Mouse (Mus musculus): ENCODE measurements at regions not wholly inside any gene's neighbourhood (a gene's known extent, or its start where the extent isn't known, plus 50 kb on each side); places are given as distances from the start of the nearest gene placed in this dataset.
A peak's percentile ranks its signal among the peaks of the same experiment; 100 is the strongest.
"Not testable (repeated sequence)": the region's sequence is repeated elsewhere in the genome, so short reads cannot be mapped to it uniquely, and the experiment has no call there.

DNA sequence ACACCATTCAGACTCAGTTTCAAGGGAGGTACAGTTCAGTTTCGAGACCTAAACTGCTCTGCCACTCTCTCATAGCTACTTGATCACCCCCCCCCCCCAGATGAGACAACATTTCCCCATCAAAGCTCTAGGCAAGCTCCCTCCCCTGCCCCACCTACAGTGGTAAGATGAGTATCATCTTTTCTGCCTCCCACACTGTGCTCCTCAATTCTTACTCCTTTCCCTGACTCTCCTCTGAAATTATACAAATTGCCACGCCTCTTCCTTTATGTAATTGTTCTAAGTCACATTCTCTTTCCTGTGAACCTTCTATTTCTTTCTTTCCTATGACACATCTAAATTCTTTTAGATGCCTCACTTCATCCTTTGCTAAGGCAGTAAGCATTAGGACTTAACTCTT, 321.6 kb downstream of the Htr1b start:
- H3K4me3 ChIP-seq (ENCODE audit: low read length) = no peak overlapping the region
- no peaks in the 10 kb centered on the region for H3K36me3 ChIP-seq (ENCODE audit: control insufficient read depth, insufficient read depth, low read length)
- H3K27me3 ChIP-seq (ENCODE audit: control insufficient read depth, insufficient read depth, low read depth, low read length) = no peaks in the 10 kb centered on the region
- H3K9me3 ChIP-seq (ENCODE audit: control insufficient read depth, low read length) = no peaks in the 10 kb centered on the region
- H3K27ac ChIP-seq (ENCODE audit: low read length) = no peak overlapping the region
- 78% methylated on average over 2 of the region's 2 CpGs for WGBS
- no peak for ATAC-seq (ENCODE audit: low read depth)
- no peaks in the 10 kb centered on the region for H3K4me1 ChIP-seq (replicated peaks; ENCODE audit: control insufficient read depth, insufficient read depth, low read length)
- H3K4me2 ChIP-seq (ENCODE audit: low read depth, low read length) = no peak overlapping the region
- H3K9ac ChIP-seq (ENCODE audit: low read length) = no peak overlapping the region

DNA sequence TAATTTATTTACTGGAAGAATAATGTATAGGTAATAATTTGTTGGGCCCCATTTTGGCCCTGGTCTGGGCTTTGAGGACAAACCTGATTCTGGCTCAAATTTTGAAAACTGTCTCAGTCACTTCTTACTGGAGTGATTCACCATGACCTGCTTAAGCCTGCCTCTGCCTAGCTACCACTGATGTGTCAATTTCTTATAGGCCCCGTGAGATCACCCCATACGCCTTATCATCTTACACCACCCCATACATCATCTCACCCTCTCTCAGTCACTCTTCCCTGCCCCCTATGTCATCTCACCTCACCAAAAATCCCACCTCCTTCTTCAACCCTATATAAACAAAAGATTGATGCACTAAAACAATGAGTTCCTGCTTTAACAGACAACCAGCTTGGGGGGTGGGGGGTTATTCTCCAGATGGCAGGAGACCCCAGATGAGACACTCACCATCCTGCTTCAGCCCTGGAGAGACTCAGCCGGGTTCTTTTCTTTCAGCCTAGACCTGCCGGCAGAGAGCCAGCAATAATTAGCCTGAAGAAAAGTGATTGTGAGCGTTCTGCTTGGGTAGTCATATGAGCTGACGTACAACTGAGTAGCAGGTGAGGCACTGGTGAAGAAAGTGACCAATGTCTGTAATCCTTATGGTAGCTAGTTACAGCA, 325.0 kb downstream of the Htr1b start:
- no peak overlapping the region for H3K9ac ChIP-seq (ENCODE audit: low read length)
- H3K4me1 ChIP-seq (replicated peaks; ENCODE audit: control insufficient read depth, insufficient read depth, low read length) = no peaks in the 10 kb centered on the region
- H3K4me3 ChIP-seq (ENCODE audit: low read length) = no peak overlapping the region
- H3K27ac ChIP-seq (ENCODE audit: low read length) = no peak overlapping the region
- H3K9me3 ChIP-seq (ENCODE audit: control insufficient read depth, low read length) = no peaks in the 10 kb centered on the region
- no peaks in the 10 kb centered on the region for H3K27me3 ChIP-seq (ENCODE audit: control insufficient read depth, insufficient read depth, low read depth, low read length)
- WGBS = 67% methylated on average over 6 of the region's 6 CpGs
- no peaks in the 10 kb centered on the region for H3K36me3 ChIP-seq (ENCODE audit: control insufficient read depth, insufficient read depth, low read length)
- no peak for ATAC-seq (ENCODE audit: low read depth)
- no peak overlapping the region for H3K4me2 ChIP-seq (ENCODE audit: low read depth, low read length)

DNA sequence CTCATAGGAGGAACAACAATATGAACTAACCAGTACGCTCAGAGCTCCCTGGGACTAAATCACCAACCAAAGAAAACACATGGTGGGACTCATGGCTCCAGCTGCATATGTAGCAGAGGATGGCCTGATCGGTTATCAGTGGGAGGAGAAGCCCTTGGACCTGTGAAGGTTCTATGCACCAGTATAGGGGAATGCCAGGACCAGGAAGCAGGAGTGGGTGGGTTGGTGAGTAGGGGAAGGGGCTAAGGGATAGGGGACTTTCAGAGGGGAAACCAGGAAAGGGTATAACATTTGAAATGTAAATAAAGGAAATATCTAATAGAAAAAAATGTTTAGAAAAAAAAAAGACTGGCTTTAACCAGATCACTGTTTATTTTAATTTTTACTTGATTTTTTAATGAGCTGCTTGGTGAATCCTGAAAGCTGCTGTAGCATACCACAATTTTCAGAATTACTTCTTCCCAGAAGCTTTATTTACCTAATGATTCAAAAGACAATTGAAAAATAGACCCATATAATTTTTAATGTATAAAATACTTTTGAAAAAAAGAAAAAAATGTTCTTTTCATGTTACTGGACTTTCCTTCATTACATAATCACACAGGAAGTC, 328.1 kb downstream of the Htr1b start:
- Histone ChIP-seq H3K27ac (ENCODE audit: low read length) (no peak overlapping the region), H3K4me2 (ENCODE audit: low read depth, low read length) (no peak overlapping the region), H3K4me3 (ENCODE audit: low read length) (no peak overlapping the region), H3K9me3 (ENCODE audit: control insufficient read depth, low read length) (no peaks in the 10 kb centered on the region), H3K36me3 (ENCODE audit: control insufficient read depth, insufficient read depth, low read length) (no peaks in the 10 kb centered on the region), H3K4me1 (replicated peaks; ENCODE audit: control insufficient read depth, insufficient read depth, low read length) (no peaks in the 10 kb centered on the region), H3K9ac (ENCODE audit: low read length) (no peak overlapping the region), H3K27me3 (ENCODE audit: control insufficient read depth, insufficient read depth, low read depth, low read length) (no peaks in the 10 kb centered on the region)
- 61% methylated on average over 2 of the region's 2 CpGs for WGBS
- peak; percentile 52; the same call in 1 of the 2 replicates for ATAC-seq (ENCODE audit: low read depth)

DNA sequence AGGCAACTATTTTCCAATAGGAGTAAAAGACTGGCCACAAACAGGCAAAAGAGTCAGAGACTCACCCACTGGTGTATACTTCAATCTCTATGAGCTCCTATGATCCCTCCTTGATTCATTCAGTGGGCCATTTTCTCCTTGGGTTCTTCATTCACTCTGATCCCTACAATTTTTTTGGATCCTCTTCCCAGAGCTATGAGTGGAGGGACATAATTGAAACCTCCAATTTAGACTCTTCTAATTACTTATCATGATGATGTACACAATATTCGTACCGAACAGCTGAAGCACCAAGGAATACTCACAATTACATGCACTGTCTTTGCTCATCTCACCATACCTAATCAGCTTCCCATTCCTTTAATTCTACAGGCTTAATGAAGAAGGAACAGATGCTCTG, 357.9 kb downstream of the Htr1b start:
- no peak overlapping the region for H3K27ac ChIP-seq (ENCODE audit: low read length)
- WGBS = 81% methylated on average over 2 of the region's 2 CpGs

DNA sequence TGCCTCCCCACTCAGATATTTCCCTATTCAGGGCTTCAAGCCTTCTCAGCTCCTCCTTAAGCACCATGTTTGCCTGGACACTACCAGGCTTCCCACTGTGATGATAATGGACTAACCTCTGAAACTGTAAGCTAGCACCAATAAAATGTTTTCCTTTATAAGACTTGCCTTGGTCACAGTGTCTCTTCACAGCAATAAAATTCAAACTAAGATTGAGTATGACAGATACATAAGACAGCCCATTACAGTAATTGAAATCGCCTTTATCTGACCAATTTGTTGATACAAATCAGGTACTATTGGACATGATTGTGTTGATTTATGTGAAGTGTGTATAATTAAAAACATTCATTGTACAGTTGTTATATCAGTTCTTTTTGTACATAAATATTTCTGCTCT, 358.3 kb downstream of the Htr1b start:
- Histone ChIP-seq H3K27me3 (ENCODE audit: control insufficient read depth, insufficient read depth, low read depth, low read length) (no peaks in the 10 kb centered on the region), H3K27ac (ENCODE audit: low read length) (no peak overlapping the region), H3K36me3 (ENCODE audit: control insufficient read depth, insufficient read depth, low read length) (no peaks in the 10 kb centered on the region), H3K4me1 (replicated peaks; ENCODE audit: control insufficient read depth, insufficient read depth, low read length) (no peaks in the 10 kb centered on the region), H3K9me3 (ENCODE audit: control insufficient read depth, low read length) (no peaks in the 10 kb centered on the region), H3K4me2 (ENCODE audit: low read depth, low read length) (no peak overlapping the region), H3K9ac (ENCODE audit: low read length) (no peak overlapping the region), H3K4me3 (ENCODE audit: low read length) (no peak overlapping the region)
- WGBS = 51% methylated on average over 1 of the region's 1 CpGs
- no peak for ATAC-seq (ENCODE audit: low read depth)

More for the DNA sequence above, 357.9 kb downstream of the Htr1b start:
- H3K9ac ChIP-seq (ENCODE audit: low read length) = no peak overlapping the region
- H3K4me1 ChIP-seq (replicated peaks; ENCODE audit: control insufficient read depth, insufficient read depth, low read length) = no peaks in the 10 kb centered on the region
- no peaks in the 10 kb centered on the region for H3K9me3 ChIP-seq (ENCODE audit: control insufficient read depth, low read length)
- H3K36me3 ChIP-seq (ENCODE audit: control insufficient read depth, insufficient read depth, low read length) = no peaks in the 10 kb centered on the region
- no peaks in the 10 kb centered on the region for H3K27me3 ChIP-seq (ENCODE audit: control insufficient read depth, insufficient read depth, low read depth, low read length)
- ATAC-seq (ENCODE audit: low read depth) = no peak
- no peak overlapping the region for H3K4me3 ChIP-seq (ENCODE audit: low read length)
- H3K4me2 ChIP-seq (ENCODE audit: low read depth, low read length) = no peak overlapping the region

DNA sequence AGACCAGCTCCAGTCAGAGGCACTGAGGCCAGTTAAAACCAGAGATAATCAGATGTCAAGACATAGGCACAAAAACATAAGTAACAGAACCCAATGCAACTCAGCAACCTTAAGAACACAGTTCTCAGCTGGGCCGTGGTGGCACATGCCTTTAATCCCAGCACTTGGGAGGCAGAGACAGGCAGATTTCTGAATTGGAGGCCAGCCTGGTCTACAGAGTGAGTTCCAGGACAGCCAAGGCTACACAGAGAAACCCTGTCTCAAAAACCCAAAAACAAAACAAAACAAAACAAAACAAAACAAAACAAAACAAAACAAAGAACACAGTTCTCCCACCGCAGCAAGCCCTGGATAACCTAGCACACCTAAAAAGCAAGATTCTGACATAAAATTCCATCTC, 408.7 kb downstream of the Htr1b start:
- 88% methylated on average over 2 of the region's 2 CpGs for WGBS
- H3K9ac ChIP-seq (ENCODE audit: low read length); H3K36me3 ChIP-seq (ENCODE audit: control insufficient read depth, insufficient read depth, low read length); H3K4me1 ChIP-seq (replicated peaks; ENCODE audit: control insufficient read depth, insufficient read depth, low read length); H3K4me3 ChIP-seq (ENCODE audit: low read length); H3K9me3 ChIP-seq (ENCODE audit: control insufficient read depth, low read length); H3K4me2 ChIP-seq (ENCODE audit: low read depth, low read length); H3K27me3 ChIP-seq (ENCODE audit: control insufficient read depth, insufficient read depth, low read depth, low read length); H3K27ac ChIP-seq (ENCODE audit: low read length); ATAC-seq (ENCODE audit: low read depth): not testable (repeated sequence)

DNA sequence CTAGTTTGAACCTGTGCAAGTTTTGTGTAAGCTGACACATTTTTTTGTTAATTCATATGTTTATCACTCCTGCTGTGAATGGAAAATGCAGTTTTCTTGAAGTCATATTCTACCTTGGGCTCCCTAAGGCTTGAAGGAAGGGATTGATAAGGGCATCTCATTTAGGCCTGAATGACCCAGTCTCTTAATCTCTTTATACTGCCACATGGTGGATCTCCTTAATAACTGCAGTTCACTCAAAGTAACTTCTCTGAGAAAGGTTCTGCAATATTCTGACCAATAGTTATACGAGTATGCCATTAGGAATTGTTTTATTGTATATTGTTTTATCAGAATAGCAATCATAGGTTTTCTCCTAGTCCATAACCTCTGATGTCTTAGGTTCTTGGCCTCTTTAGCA, 415.7 kb downstream of the Htr1b start:
- 81% methylated on average over 1 of the region's 1 CpGs for WGBS

DNA sequence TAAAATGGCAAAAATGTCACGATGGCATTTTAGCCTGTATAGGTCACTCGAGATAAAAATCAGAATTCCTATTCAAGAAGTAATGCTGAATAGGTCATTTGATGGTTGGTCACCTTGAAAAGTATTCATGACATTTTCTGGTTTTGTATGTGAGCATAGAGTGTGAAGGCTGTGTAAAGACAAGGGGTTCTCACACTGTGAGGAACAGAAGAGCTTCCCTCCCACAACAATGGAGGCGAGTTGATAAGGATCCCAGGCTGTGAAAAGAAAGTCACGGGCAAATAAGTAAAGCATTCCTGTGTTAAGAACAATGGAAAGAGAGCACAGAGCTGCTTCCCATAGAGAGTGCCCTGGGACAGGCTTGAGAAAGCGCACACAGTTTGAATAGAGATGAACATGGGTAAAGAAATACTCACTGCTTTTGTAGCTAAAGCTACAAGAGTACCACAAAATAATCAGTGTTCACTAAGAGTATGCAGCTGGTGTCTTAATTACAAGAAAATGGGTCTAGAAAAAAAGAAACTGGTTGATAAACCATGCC, 418.0 kb downstream of the Htr1b start:
- Histone ChIP-seq H3K27ac (ENCODE audit: low read length) (no peak overlapping the region), H3K27me3 (ENCODE audit: control insufficient read depth, insufficient read depth, low read depth, low read length) (no peaks in the 10 kb centered on the region), H3K36me3 (ENCODE audit: control insufficient read depth, insufficient read depth, low read length) (no peaks in the 10 kb centered on the region), H3K4me3 (ENCODE audit: low read length) (no peak overlapping the region), H3K9me3 (ENCODE audit: control insufficient read depth, low read length) (no peaks in the 10 kb centered on the region), H3K4me1 (replicated peaks; ENCODE audit: control insufficient read depth, insufficient read depth, low read length) (no peaks in the 10 kb centered on the region), H3K9ac (ENCODE audit: low read length) (no peak overlapping the region), H3K4me2 (ENCODE audit: low read depth, low read length) (no peak overlapping the region)
- ATAC-seq (ENCODE audit: low read depth) = no peak
- WGBS = 42% methylated on average over 5 of the region's 5 CpGs

More for the DNA sequence above, 415.7 kb downstream of the Htr1b start:
- Histone ChIP-seq H3K4me2 (ENCODE audit: low read depth, low read length) (no peak overlapping the region), H3K27me3 (ENCODE audit: control insufficient read depth, insufficient read depth, low read depth, low read length) (no peaks in the 10 kb centered on the region), H3K9me3 (ENCODE audit: control insufficient read depth, low read length) (no peaks in the 10 kb centered on the region), H3K27ac (ENCODE audit: low read length) (no peak overlapping the region), H3K9ac (ENCODE audit: low read length) (no peak overlapping the region), H3K4me1 (replicated peaks; ENCODE audit: control insufficient read depth, insufficient read depth, low read length) (no peaks in the 10 kb centered on the region), H3K4me3 (ENCODE audit: low read length) (no peak overlapping the region), H3K36me3 (ENCODE audit: control insufficient read depth, insufficient read depth, low read length) (no peaks in the 10 kb centered on the region)
- ATAC-seq (ENCODE audit: low read depth) = no peak

DNA sequence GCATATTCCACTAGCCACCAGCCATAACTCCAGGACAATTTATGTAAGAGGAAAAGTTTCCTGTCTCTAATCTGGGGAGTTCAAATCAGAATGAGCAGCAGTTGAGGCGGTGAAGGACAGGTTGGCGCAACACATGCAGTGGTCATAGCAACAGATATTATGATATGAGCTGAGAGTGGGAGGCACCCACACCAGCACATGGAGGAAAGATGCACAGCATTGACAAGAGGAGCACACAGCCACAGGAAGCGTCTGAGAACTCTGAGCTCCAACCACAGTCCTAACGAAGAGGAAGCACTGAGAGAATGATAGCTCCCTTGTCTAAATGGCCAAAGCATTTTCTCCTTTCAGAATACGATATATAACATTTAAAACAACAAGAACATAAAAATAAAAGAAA, 418.9 kb downstream of the Htr1b start:
- H3K27me3 ChIP-seq (ENCODE audit: control insufficient read depth, insufficient read depth, low read depth, low read length) = no peaks in the 10 kb centered on the region
- H3K36me3 ChIP-seq (ENCODE audit: control insufficient read depth, insufficient read depth, low read length) = no peaks in the 10 kb centered on the region
- no peaks in the 10 kb centered on the region for H3K9me3 ChIP-seq (ENCODE audit: control insufficient read depth, low read length)
- ATAC-seq (ENCODE audit: low read depth) = no peak
- H3K4me3 ChIP-seq (ENCODE audit: low read length) = no peak overlapping the region
- no peak overlapping the region for H3K4me2 ChIP-seq (ENCODE audit: low read depth, low read length)
- WGBS = 71% methylated on average over 5 of the region's 5 CpGs
- no peaks in the 10 kb centered on the region for H3K4me1 ChIP-seq (replicated peaks; ENCODE audit: control insufficient read depth, insufficient read depth, low read length)
- no peak overlapping the region for H3K9ac ChIP-seq (ENCODE audit: low read length)
- no peak overlapping the region for H3K27ac ChIP-seq (ENCODE audit: low read length)
